Mouse (Mus musculus) liver, embryonic 16.5 days (tissue): ENCODE data around the gene Cdk14. TPM values are rescaled to one million over a fixed set of nuclear protein-coding genes. Genes with fewer than 3 reads are reported as not detected.

Experiments
- ATAC-seq: fragments of 200-750 bp; cut with Nextera tagmentation; 2 replicates; pipeline ENCODE4 v1.8.0; 2017; ENCODE audit warnings: low read depth, mild to moderate bottlenecking, moderate number of reproducible peaks, moderate library complexity
- H3K27ac ChIP-seq: fragments of 300-500 bp; sonication (generic); 2 replicates; pipeline ENCODE4 v1.5.1; 2014; ENCODE audit warnings: mild to moderate bottlenecking, low read length
- H3K27me3 ChIP-seq: fragments of 300-500 bp; sonication (generic); 2 replicates; pipeline ENCODE4 v1.6.1; 2014; ENCODE audit warnings: low read depth, low read length, mixed read lengths; ENCODE audit not compliant: control insufficient read depth, insufficient read depth
- H3K36me3 ChIP-seq: fragments of 300-500 bp; sonication (generic); 2 replicates; pipeline ENCODE4 v1.6.1; 2014; ENCODE audit warnings: mild to moderate bottlenecking; ENCODE audit not compliant: control insufficient read depth, insufficient read depth
- H3K4me1 ChIP-seq: fragments of 300-500 bp; sonication (generic); 2 replicates; pipeline ENCODE4 v1.6.1; 2014; ENCODE audit warnings: low read depth, low read length, mixed read lengths; ENCODE audit not compliant: control insufficient read depth
- H3K4me2 ChIP-seq: fragments of 300-500 bp; sonication (generic); 2 replicates; pipeline ENCODE4 v1.6.1; 2014; ENCODE audit warnings: low read depth, low read length, mixed read lengths
- H3K4me3 ChIP-seq: fragments of 300-500 bp; sonication (generic); 2 replicates; pipeline ENCODE4 v1.5.1; 2014; ENCODE audit warnings: low read depth, mild to moderate bottlenecking, low read length
- H3K9ac ChIP-seq: fragments of 300-500 bp; sonication (generic); 2 replicates; pipeline ENCODE4 v1.6.1; 2014; ENCODE audit warnings: low read depth, low read length
- H3K9me3 ChIP-seq: fragments of 300-500 bp; sonication (generic); replicated peaks from 2 replicates; pipeline ENCODE4 v1.6.1; 2016; ENCODE audit warnings: low read length; ENCODE audit not compliant: control insufficient read depth
- WGBS: fragments of 180-500 bp; shearing (Covaris S2); extraction: QIAGEN DNeasy Blood & Tissue Kit; methylation state at CpG from one replicate; pipeline ENCODE4 v1.1.7; 2014; ENCODE audit not compliant: insufficient replicate concordance; 5-methylcytosine and 5-hydroxymethylcytosine counted together
- polyA plus RNA-seq: library from polyadenylated mRNA; unstranded; fragments of >200 nt; fragmentation: Nextera tagmentation; extraction: Ambion mirVana; gene quantifications from 2 replicates; pipeline ENCODE4 v1.2.1, GENCODE M21; 2015

Cdk14 gene
- polyA plus RNA-seq, 1 experiment from 2014 or later, result 1.1 TPM

DNA sequence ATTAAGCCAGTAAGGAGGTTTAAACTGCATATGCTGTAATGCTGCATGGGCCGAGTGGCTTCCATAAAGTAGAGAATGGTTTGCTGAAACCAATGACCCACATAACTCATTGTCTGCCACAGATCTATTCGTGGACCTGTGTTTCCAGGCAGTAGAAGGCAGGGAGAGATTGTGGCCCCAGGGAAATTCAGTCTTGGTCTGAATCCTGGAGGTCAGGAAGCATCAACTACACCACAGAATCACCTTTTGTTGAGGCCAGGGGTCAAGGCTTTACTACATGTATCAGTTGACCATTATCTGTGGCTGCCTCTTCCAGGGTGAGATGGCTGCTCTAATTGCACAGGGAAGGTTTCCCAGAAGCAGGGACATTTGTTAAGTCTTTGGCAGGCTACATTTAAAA, 643.6 kb downstream of the Cdk14 start:
- Histone ChIP-seq H3K27ac (no peak overlapping the region), H3K4me3 (no peak overlapping the region), H3K4me2 (no peak overlapping the region), H3K9ac (no peak overlapping the region), H3K27me3 (no peaks in the 10 kb centered on the region), H3K9me3 (no peaks in the 10 kb centered on the region), H3K36me3 (no peaks in the 10 kb centered on the region), H3K4me1 (no peaks in the 10 kb centered on the region)
- ATAC-seq, result no peak
- 24% methylated on average over 2 of the region's 2 CpGs for WGBS

DNA sequence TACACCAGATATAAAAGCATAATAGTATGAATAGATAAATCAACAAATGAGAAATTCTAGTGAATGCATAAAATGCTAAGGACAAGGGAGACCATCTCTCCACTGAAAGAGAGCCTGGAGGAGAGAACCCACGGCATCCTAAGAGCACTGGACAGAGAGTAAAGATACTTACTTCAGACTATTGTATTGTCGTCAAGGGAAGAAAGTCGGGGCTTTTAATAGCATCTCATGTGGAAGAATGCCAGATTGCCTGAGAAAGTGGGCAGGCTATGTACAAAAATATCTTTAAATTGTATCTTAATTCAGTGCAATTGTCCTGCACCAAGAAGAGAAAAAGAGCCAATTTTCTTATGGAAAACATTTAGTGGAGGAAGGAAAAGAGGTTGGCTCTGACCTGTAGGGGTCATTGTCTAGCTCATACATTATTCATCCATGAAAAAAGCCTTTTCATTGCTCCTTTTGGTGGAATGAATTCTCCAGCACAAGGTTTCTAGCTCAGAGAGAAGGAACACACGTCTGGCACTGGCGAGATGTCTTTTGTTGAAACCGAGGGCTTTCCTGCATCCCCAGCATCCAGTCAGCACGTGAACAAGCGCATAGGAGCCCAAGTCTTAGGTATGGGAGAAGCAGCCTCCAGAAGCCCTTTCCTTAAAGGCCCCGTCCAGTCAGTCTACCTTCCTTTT, 646.9 kb downstream of the Cdk14 start:
- Histone ChIP-seq H3K36me3 (no peaks in the 10 kb centered on the region), H3K27ac (no peak overlapping the region), H3K4me2 (no peak overlapping the region), H3K9me3 (no peaks in the 10 kb centered on the region), H3K27me3 (no peaks in the 10 kb centered on the region), H3K4me3 (no peak overlapping the region), H3K4me1 (no peaks in the 10 kb centered on the region), H3K9ac (no peak overlapping the region)
- 51% methylated on average over 9 of the region's 9 CpGs for WGBS
- ATAC-seq, result no peak

- no peak for ATAC-seq
- Histone ChIP-seq H3K4me1 (no peaks in the 10 kb centered on the region), H3K36me3 (no peaks in the 10 kb centered on the region), H3K9ac (no peak overlapping the region), H3K27me3 (no peaks in the 10 kb centered on the region), H3K27ac (no peak overlapping the region), H3K4me3 (no peak overlapping the region), H3K9me3 (no peaks in the 10 kb centered on the region), H3K4me2 (no peak overlapping the region)
- 33% methylated on average over 1 of the region's 1 CpGs for WGBS
Observed at GRCm38 (mm10) chr5:4770609-4771008, 649.5 kb downstream of the Cdk14 start.

- Histone ChIP-seq H3K4me2 (no peak overlapping the region), H3K36me3 (no peaks in the 10 kb centered on the region), H3K9me3 (no peaks in the 10 kb centered on the region), H3K9ac (no peak overlapping the region), H3K4me3 (no peak overlapping the region), H3K27ac (no peak overlapping the region), H3K27me3 (no peaks in the 10 kb centered on the region), H3K4me1 (no peaks in the 10 kb centered on the region)
- WGBS, result 28% methylated on average over 2 of the region's 2 CpGs
- ATAC-seq, result no peak
Observed at GRCm38 (mm10) chr5:4767896-4768295, 652.2 kb downstream of the Cdk14 start.

- H3K4me1 ChIP-seq, result no peaks in the 10 kb centered on the region
Observed at GRCm38 (mm10) chr5:4766719-4767118, 653.4 kb downstream of the Cdk14 start.

DNA sequence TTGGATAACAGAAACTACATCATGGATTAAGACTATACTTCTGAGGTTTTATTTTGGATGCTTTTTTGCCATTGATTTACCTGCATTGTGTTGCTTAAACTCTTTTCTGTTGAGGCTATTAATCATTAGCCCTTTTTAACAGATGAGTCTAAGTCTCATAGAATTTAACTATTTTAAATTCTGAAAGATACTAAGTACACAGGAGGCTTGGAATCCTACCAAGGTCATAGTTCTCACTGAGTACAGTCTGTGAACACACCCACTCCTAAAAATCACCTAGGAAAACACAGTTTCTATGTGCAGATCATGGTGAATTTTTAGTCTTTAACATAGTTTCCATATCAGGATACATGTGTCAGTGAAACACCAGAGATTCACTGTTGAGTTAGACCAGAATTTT, 658.2 kb downstream of the Cdk14 start:
- no peak for ATAC-seq
- peaks cover 25% of the 10 kb centered on the region for H3K27me3 ChIP-seq

More at GRCm38 (mm10) chr5:4766719-4767118, 653.4 kb downstream of the Cdk14 start:
- 58% methylated on average over 5 of the region's 5 CpGs for WGBS
- Histone ChIP-seq H3K4me3 (no peak overlapping the region), H3K4me2 (no peak overlapping the region), H3K9ac (no peak overlapping the region), H3K27ac (no peak overlapping the region), H3K9me3 (no peaks in the 10 kb centered on the region), H3K36me3 (no peaks in the 10 kb centered on the region), H3K27me3 (no peaks in the 10 kb centered on the region)
- ATAC-seq, result no peak

GRCm38 (mm10) chr5:4758331-4759080, 661.6 kb downstream of the Cdk14 start:
- H3K27me3 ChIP-seq, result peaks cover 46% of the 10 kb centered on the region
- ATAC-seq, result no peak
- 1% methylated on average over 23 of the region's 23 CpGs for WGBS

More for the DNA sequence above, 658.2 kb downstream of the Cdk14 start:
- H3K4me1 ChIP-seq, result no peaks in the 10 kb centered on the region; the same call in 1 of the 2 replicates
- H3K9ac ChIP-seq, result no peak overlapping the region
- no peak overlapping the region for H3K27ac ChIP-seq
- H3K4me2 ChIP-seq, result no peak overlapping the region
- no peaks in the 10 kb centered on the region for H3K36me3 ChIP-seq
- H3K9me3 ChIP-seq, result no peaks in the 10 kb centered on the region
- H3K4me3 ChIP-seq, result no peak overlapping the region

DNA sequence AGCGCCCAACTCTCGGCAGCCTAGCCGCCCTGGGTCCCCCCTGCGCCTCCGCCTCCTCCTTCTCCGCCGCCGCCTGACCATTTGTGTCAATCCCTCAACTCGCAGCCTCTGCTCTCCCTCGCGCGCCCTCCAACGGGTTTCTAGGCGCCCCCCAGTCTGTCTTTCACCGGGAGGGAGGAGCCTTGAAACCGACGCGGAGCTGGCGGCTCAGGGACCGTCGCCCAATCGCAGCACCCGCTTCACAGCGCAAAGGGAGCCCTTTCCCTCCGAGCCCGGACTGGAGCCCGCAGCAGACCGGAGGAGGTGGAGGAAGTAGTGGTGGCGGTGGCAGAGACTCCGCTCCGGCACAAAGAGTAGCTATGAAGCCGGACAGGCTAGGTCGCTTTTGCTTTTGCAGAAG, 662.2 kb downstream of the Cdk14 start, which contains the start of gene Fzd1:
Gene Fzd1 (minus strand): TSS at position 134 of the 400 bp plus-strand sequence.
- Histone ChIP-seq H3K27me3 (peaks cover 46% of the 10 kb centered on the region), H3K36me3 (no peaks in the 10 kb centered on the region), H3K4me2 (peak within 1 kb of the TSS; percentile 64), H3K9ac (peak within 1 kb of the TSS; percentile 62), H3K9me3 (no peaks in the 10 kb centered on the region), H3K4me3 (peak within 1 kb of the TSS; percentile 65), H3K27ac (peak within 1 kb of the TSS; percentile 78), H3K4me1 (no peaks in the 10 kb centered on the region; the same call in 1 of the 2 replicates)
- under 1% methylated on average over 32 of the region's 33 CpGs for WGBS
- ATAC-seq, result peak; percentile 85

More at GRCm38 (mm10) chr5:4758331-4759080, 661.6 kb downstream of the Cdk14 start:
- Histone ChIP-seq H3K4me2 (peak overlapping the region; percentile 64), H3K27ac (peak overlapping the region; percentile 49), H3K4me3 (peak overlapping the region; percentile 65), H3K4me1 (no peaks in the 10 kb centered on the region; the same call in 1 of the 2 replicates), H3K9ac (peak overlapping the region; percentile 8; the same call in 1 of the 2 replicates), H3K9me3 (no peaks in the 10 kb centered on the region), H3K36me3 (no peaks in the 10 kb centered on the region)
